Mouse (Mus musculus): ENCODE results near the gene Brix1.

Gene Brix1

GRCm38 (mm10) chr15:10447102-10447501, 38.6 kb downstream of the Brix1 start:
- DNase-seq, result no peak

DNA sequence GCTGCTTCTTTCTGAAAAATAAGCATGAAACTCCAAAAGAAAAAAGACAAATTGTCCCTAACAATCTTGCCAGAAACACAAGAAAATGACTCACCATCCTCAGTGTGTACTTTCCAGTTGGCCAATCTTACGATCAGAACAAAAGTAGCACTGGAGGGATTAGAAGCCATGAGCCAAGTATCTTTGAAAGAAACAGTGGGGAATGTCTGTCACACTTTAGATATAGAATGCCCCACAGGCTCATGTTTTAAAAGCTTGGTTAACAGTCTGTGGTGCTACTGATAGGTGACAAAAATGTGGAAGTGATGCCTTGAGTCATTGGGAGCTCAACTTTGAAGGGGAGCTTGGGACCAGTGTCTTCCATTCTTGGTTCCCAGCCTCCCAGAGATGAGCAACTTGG, 43.5 kb downstream of the Brix1 start:
- no peak for DNase-seq

DNA sequence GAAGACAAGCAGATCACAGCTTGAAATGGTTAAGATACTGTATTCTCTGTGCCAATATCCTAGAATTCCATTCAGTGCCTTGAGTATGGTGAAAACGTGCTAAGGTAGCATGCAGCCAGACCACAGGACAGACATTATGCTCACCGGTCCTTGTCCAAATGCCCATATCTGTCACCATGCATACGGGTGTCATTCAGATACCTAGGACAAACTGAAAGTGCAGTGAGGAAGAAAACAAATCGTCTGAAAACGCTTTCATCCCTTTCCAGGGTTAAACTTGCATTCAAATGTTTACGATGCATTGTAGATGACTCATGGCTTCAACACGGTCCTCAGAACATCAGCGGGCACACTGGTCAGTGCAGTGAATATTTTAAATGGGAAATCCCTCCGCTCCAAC, 44.3 kb downstream of the Brix1 start:
- DNase-seq, result no peak

- DNase-seq, result no peak
Measured at GRCm38 (mm10) chr15:10439963-10440362, 45.8 kb downstream of the Brix1 start.

DNA sequence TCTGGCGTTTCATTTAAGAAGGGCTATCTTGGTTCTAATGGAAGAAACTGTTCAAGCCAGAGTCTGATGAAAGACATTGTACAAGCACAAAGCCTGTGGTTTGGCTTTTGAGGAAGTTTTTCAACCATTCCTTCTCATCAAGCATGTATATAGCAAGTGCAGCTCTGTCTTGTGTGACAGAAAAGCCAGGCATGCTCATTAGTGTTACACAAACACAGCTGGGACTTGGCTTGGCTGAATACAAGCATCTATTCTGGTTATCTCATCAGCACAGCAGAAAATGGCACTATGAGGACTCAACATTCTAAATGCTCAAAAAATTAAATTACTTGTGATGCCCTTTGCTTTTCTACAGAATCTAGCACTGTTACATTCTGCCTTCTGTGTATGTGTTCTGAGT, 48.9 kb downstream of the Brix1 start:
- DNase-seq, result no peak

GRCm38 (mm10) chr15:10426545-10427266, 59.0 kb downstream of the Brix1 start:
- DNase-seq, result no peak

GRCm38 (mm10) chr15:10426124-10426523, 59.6 kb downstream of the Brix1 start:
- DNase-seq, result no peak

All from thymus, postnatal 25 days (tissue).